Mouse (Mus musculus) intestine, embryonic 15.5 days (tissue): ENCODE measurements around the gene Il1f10. TPM values are rescaled to one million over a fixed set of nuclear protein-coding genes. Genes with fewer than 3 reads are reported as not detected.

Source experiments
- ATAC-seq: fragments of 200-750 bp; cut with Nextera tagmentation; 2 replicates; pipeline ENCODE4 v1.8.0; 2017; ENCODE audit warnings: moderate TSS enrichment, moderate library complexity
- H3K27ac ChIP-seq: fragments of 300-500 bp; sonication (generic); 2 replicates; pipeline ENCODE4 v1.5.1; 2015; ENCODE audit warnings: mild to moderate bottlenecking, inconsistent platforms
- H3K27me3 ChIP-seq: fragments of 300-500 bp; sonication (generic); replicated peaks from 2 replicates; pipeline ENCODE4 v1.6.1; 2015; ENCODE audit warnings: inconsistent platforms
- H3K36me3 ChIP-seq: fragments of 300-500 bp; sonication (generic); 2 replicates; pipeline ENCODE4 v1.6.1; 2015; ENCODE audit warnings: inconsistent platforms
- H3K4me1 ChIP-seq: fragments of 300-500 bp; sonication (generic); replicated peaks from 2 replicates; pipeline ENCODE4 v1.6.1; 2015; ENCODE audit warnings: inconsistent platforms
- H3K4me2 ChIP-seq: fragments of 300-500 bp; sonication (generic); replicated peaks from 2 replicates; pipeline ENCODE4 v1.6.1; 2015; ENCODE audit warnings: mild to moderate bottlenecking, inconsistent platforms
- H3K4me3 ChIP-seq: fragments of 300-500 bp; sonication (generic); replicated peaks from 2 replicates; pipeline ENCODE4 v1.5.1; 2015; ENCODE audit warnings: inconsistent platforms
- H3K9ac ChIP-seq: fragments of 300-500 bp; sonication (generic); 2 replicates; pipeline ENCODE4 v1.6.1; 2015; ENCODE audit warnings: inconsistent platforms
- H3K9me3 ChIP-seq: fragments of 300-500 bp; sonication (generic); 2 replicates; pipeline ENCODE4 v1.6.1; 2016; ENCODE audit warnings: inconsistent platforms
- WGBS: fragments of 180-500 bp; shearing (Covaris S2); methylation state at CpG from one replicate; pipeline ENCODE4 v1.1.7; 2015; 5-methylcytosine and 5-hydroxymethylcytosine counted together
- polyA plus RNA-seq: library from polyadenylated mRNA; unstranded; fragments of >200 nt; fragmentation: Nextera tagmentation; extraction: Ambion mirVana; gene quantifications from 2 replicates; pipeline ENCODE4 v1.2.1, GENCODE M21; 2015

Gene Il1f10
- polyA plus RNA-seq, 1 experiment from 2014 or later, result not detected

- WGBS, result 70% methylated on average over 3 of the region's 3 CpGs
- Histone ChIP-seq H3K27me3 (no peaks in the 10 kb centered on the region), H3K4me2 (no peak overlapping the region), H3K9ac (no peak overlapping the region), H3K4me1 (no peaks in the 10 kb centered on the region), H3K36me3 (no peaks in the 10 kb centered on the region), H3K4me3 (no peak overlapping the region), H3K27ac (no peak overlapping the region), H3K9me3 (no peaks in the 10 kb centered on the region)
- no peak for ATAC-seq
Observed at GRCm38 (mm10) chr2:24341395-24341885, 50.4 kb downstream of the Il1f10 start.

Other genes starting within 250 kb of the Il1f10 start
- gene Hnmt, start 241.8 kb upstream of the Il1f10 start, polyA plus RNA-seq, result 2.1 and 2.2 TPM in 2 replicates
- not detected in 2 replicates for gene Tbpl2, start 194.6 kb upstream of the Il1f10 start, polyA plus RNA-seq
- gene Il1f8, start 138.0 kb upstream of the Il1f10 start, polyA plus RNA-seq, result not detected in 2 replicates
- gene Il1f9, start 104.7 kb upstream of the Il1f10 start, polyA plus RNA-seq, result not detected in 2 replicates
- gene Il1f6, start 75.8 kb upstream of the Il1f10 start, polyA plus RNA-seq, result not detected in 2 replicates
- not detected in 2 replicates for gene Il1f5, start 14.2 kb upstream of the Il1f10 start, polyA plus RNA-seq
- gene Il1rn, start 45.7 kb downstream of the Il1f10 start, polyA plus RNA-seq, result 0.68 and 2.4 TPM in 2 replicates
- gene Psd4, start 76.4 kb downstream of the Il1f10 start, polyA plus RNA-seq, result 5.5 and 6.3 TPM in 2 replicates
- gene Pax8, start 184.4 kb downstream of the Il1f10 start, polyA plus RNA-seq, result 0.73 and 1.1 TPM in 2 replicates